ENCODE assay signal across 12 mouse cellular contexts in genomic region chr3:25773908-25774307, GRCm38 (mm10).
DNase-seq lines count a peak whose midpoint lies in the region; ATAC-seq and TF ChIP-seq lines count a peak whose summit lies in the region.
"Had no signal": no experiment of that assay in that cellular context is flagged by ENCODE, and none has a peak within 500 bp of the region (broad histone marks: within the 10 kb centered on the region; RNA-seq: fewer than 3 reads in every experiment).

No protein-coding gene starts in this region.

- no peak overlapping the region for H3K9ac ChIP-seq in forebrain, embryonic 13.5 days
- no peak overlapping the region for H3K9ac ChIP-seq in midbrain, embryonic 15.5 days
- H3K9ac ChIP-seq: heart, embryonic 15.5 days; neural tube, embryonic 12.5 days had no signal

- 19% methylated on average over 4 of the region's 4 CpGs for WGBS in forebrain, embryonic 13.5 days
- WGBS in midbrain, embryonic 15.5 days = 48% methylated on average over 4 of the region's 4 CpGs

- H3K4me2 ChIP-seq in forebrain, embryonic 13.5 days = peak overlapping the region; percentile 6; the same call in 1 of the 2 replicates
- H3K4me2 ChIP-seq in midbrain, embryonic 15.5 days = no peak overlapping the region
- H3K4me2 ChIP-seq: heart, embryonic 15.5 days; neural tube, embryonic 12.5 days had no signal

- ATAC-seq in forebrain, embryonic 13.5 days = peak; percentile 95
- peak; percentile 93 for ATAC-seq in midbrain, embryonic 15.5 days (replicated peaks)
- no peak for ATAC-seq in CD4-positive, CD25-positive, alpha-beta regulatory T cell, adult 4 months
- no peak for ATAC-seq in inflammation-experienced regulatory T-cells, adult 6 months

- H3K9me3 ChIP-seq in forebrain, embryonic 13.5 days (replicated peaks) = no peaks in the 10 kb centered on the region
- no peaks in the 10 kb centered on the region for H3K9me3 ChIP-seq in midbrain, embryonic 15.5 days
- H3K9me3 ChIP-seq: heart, embryonic 15.5 days; neural tube, embryonic 12.5 days had no signal

- H3K36me3 ChIP-seq in forebrain, embryonic 13.5 days (ENCODE audit: poor library complexity, severe bottlenecking) = no peaks in the 10 kb centered on the region
- no peaks in the 10 kb centered on the region for H3K36me3 ChIP-seq in midbrain, embryonic 15.5 days (replicated peaks)
- H3K36me3 ChIP-seq: heart, embryonic 15.5 days; neural tube, embryonic 12.5 days had no signal

- peak overlapping the region; percentile 41 for H3K27ac ChIP-seq in forebrain, embryonic 13.5 days
- H3K27ac ChIP-seq in midbrain, embryonic 15.5 days = peak overlapping the region; percentile 53
- H3K27ac ChIP-seq: heart, embryonic 15.5 days; macrophage; neural tube, embryonic 12.5 days had no signal

- H3K4me3 ChIP-seq in forebrain, embryonic 13.5 days = no peak overlapping the region
- H3K4me3 ChIP-seq in midbrain, embryonic 15.5 days = no peak overlapping the region
- H3K4me3 ChIP-seq: heart, embryonic 15.5 days; neural tube, embryonic 12.5 days had no signal

- peak; percentile 91 for DNase-seq in brain, embryonic 14.5 days (ENCODE audit: low read depth)
- peak; percentile 51 for DNase-seq in layer of hippocampus, adult 8-10 months (ENCODE audit: low spot score in 2 of 2)
- no peak for DNase-seq in thymus, postnatal 36 days
- DNase-seq: embryo, embryonic 11 days; thymus, adult 2 months had no signal

- TF ChIP-seq CTCF in brain, embryonic 14.5 days (IDR thresholded peaks at IDR 0.05; ENCODE audit: borderline replicate concordance, extremely low read depth, insufficient read depth, insufficient read length) = peak; percentile 1; the same call in 1 of the 2 replicates

- TF ChIP-seq POLR2A in brain, embryonic 14.5 days (IDR thresholded peaks at IDR 0.05; ENCODE audit: borderline replicate concordance, extremely low read depth, insufficient read depth, insufficient read length, poor library complexity, severe bottlenecking) = no peak

- peaks cover 24% of the 10 kb centered on the region for H3K4me1 ChIP-seq in forebrain, embryonic 13.5 days
- peaks cover 10% of the 10 kb centered on the region for H3K4me1 ChIP-seq in midbrain, embryonic 15.5 days
- H3K4me1 ChIP-seq: heart, embryonic 15.5 days; neural tube, embryonic 12.5 days had no signal

- H3K27me3 ChIP-seq in forebrain, embryonic 13.5 days = no peaks in the 10 kb centered on the region
- no peaks in the 10 kb centered on the region for H3K27me3 ChIP-seq in midbrain, embryonic 15.5 days (replicated peaks)
- H3K27me3 ChIP-seq: heart, embryonic 15.5 days; neural tube, embryonic 12.5 days had no signal

Comparison
In these comparisons a context has a peak if more than half of its experiments do, and no peak if none do; other contexts are left out.
1. DNase-seq: peak in brain, embryonic 14.5 days (single experiment) and layer of hippocampus, adult 8-10 months (2 of 2); none in thymus, postnatal 36 days (0 of 2).
2. ATAC-seq: peak in forebrain, embryonic 13.5 days (single experiment) and midbrain, embryonic 15.5 days (single experiment); none in CD4-positive, CD25-positive, alpha-beta regulatory T cell, adult 4 months (single experiment) and inflammation-experienced regulatory T-cells, adult 6 months (single experiment).